Mouse (Mus musculus): Measurements from ENCODE around the gene Hyal1. TPM values are rescaled to one million over a fixed set of nuclear protein-coding genes. Genes with fewer than 3 reads are reported as not detected.
"Not testable (repeated sequence)": the region's sequence is repeated elsewhere in the genome, so short reads cannot be mapped to it uniquely, and the experiment has no call there.

Gene Hyal1
- polyA plus RNA-seq, 1 experiment: 8.3 TPM

DNA sequence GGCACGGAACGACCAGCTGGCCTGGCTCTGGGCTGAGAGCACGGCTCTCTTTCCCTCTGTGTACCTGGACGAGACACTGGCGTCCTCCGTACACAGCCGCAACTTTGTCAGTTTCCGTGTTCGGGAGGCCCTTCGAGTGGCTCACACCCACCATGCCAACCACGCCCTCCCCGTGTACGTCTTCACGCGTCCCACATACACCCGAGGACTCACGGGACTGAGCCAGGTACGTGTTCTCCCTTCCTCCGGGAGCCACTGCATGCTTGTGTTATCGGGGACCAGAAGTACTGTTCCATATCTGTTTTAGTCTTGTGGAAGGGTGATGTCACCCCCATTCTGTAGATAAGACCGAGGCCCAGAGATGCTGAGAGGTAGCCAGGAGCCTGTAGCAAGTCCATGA is 5.9 kb upstream of the Hyal1 start:
- WGBS: 97% methylated on average over 21 of the region's 21 CpGs
- Histone ChIP-seq H3K27ac (ENCODE audit: control insufficient read depth, insufficient read depth, low read length) (no peak overlapping the region), H3K4me3 (ENCODE audit: control insufficient read depth, insufficient read depth, low read length) (no peak overlapping the region), H3K4me1 (replicated peaks; ENCODE audit: control insufficient read depth, insufficient read depth, low read length) (peaks cover 22% of the 10 kb centered on the region), H3K27me3 (ENCODE audit: control insufficient read depth, insufficient read depth, low read length) (no peaks in the 10 kb centered on the region), H3K36me3 (ENCODE audit: control insufficient read depth, insufficient read depth, low read length) (no peaks in the 10 kb centered on the region)
- no peak for DNase-seq
- no peak for TF ChIP-seq CTCF (IDR thresholded peaks at IDR 0.05; ENCODE audit: borderline replicate concordance, control insufficient read depth, extremely low read depth, insufficient read depth, low read length, poor library complexity)
- TF ChIP-seq POLR2A (IDR thresholded peaks at IDR 0.05; ENCODE audit: control insufficient read depth, extremely low read depth, insufficient read depth, low read length, poor library complexity): no peak

DNA sequence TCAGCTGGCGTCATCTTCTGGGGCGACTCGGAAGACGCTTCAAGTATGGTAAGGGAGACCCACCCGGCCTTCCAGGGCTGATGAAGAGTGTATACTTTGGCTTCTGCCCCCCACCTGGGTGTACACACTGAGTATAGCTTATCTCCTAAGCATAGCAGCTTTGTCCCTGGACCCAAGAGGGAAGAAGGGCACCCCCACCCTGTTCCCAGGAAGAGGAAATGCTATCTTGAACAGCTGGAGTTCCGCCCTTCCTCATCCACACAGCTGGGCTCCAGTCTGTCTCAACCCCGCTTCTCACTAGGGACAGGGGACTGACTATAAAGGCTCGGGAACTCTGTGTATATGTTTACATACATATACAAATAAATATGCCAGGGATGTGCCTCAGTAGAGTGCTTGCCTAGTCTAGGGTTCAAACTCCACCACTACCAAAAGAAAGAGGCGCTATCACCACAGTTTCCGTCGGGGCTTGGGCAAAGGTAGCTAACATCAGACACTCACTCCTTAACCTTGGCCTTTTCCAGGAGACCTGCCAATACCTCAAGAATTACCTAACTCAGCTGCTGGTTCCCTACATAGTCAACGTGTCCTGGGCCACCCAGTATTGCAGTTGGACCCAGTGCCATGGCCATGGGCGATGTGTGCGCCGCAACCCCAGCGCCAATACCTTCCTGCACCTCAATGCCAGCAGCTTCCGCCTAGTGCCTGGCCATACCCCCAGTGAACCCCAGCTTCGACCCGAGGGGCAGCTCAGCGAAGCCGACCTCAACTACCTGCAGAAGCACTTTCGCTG is 5.0 kb upstream of the Hyal1 start:
- Histone ChIP-seq H3K4me1 (replicated peaks; ENCODE audit: control insufficient read depth, insufficient read depth, low read length) (peaks cover 22% of the 10 kb centered on the region), H3K27me3 (ENCODE audit: control insufficient read depth, insufficient read depth, low read length) (no peaks in the 10 kb centered on the region), H3K4me3 (ENCODE audit: control insufficient read depth, insufficient read depth, low read length) (no peak overlapping the region), H3K27ac (ENCODE audit: control insufficient read depth, insufficient read depth, low read length) (no peak overlapping the region), H3K36me3 (ENCODE audit: control insufficient read depth, insufficient read depth, low read length) (no peaks in the 10 kb centered on the region)
- DNase-seq: no peak
- 93% methylated on average over 22 of the region's 22 CpGs for WGBS
- TF ChIP-seq CTCF (IDR thresholded peaks at IDR 0.05; ENCODE audit: borderline replicate concordance, control insufficient read depth, extremely low read depth, insufficient read depth, low read length, poor library complexity) (no peak), POLR2A (IDR thresholded peaks at IDR 0.05; ENCODE audit: control insufficient read depth, extremely low read depth, insufficient read depth, low read length, poor library complexity) (no peak)

DNA sequence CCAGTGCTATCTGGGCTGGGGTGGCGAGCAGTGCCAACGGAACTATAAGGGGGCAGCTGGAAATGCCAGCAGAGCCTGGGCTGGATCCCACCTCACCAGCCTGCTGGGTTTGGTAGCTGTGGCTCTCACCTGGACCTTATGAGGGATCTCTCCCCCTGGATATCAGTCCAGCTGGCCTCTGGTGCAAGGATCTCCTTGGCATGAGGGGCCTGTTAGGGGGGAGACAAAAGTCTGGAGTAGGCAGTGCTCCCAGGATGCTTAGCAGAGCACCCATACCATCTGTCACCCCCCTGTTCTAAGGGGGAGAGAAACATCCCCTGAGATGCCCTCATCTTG is 4.4 kb upstream of the Hyal1 start:
- Histone ChIP-seq H3K4me3 (ENCODE audit: control insufficient read depth, insufficient read depth, low read length) (no peak overlapping the region), H3K27me3 (ENCODE audit: control insufficient read depth, insufficient read depth, low read length) (no peaks in the 10 kb centered on the region), H3K36me3 (ENCODE audit: control insufficient read depth, insufficient read depth, low read length) (no peaks in the 10 kb centered on the region), H3K27ac (ENCODE audit: control insufficient read depth, insufficient read depth, low read length) (no peak overlapping the region), H3K4me1 (replicated peaks; ENCODE audit: control insufficient read depth, insufficient read depth, low read length) (peaks cover 22% of the 10 kb centered on the region)
- no peak for DNase-seq
- TF ChIP-seq CTCF (IDR thresholded peaks at IDR 0.05; ENCODE audit: borderline replicate concordance, control insufficient read depth, extremely low read depth, insufficient read depth, low read length, poor library complexity): no peak
- no peak for TF ChIP-seq POLR2A (IDR thresholded peaks at IDR 0.05; ENCODE audit: control insufficient read depth, extremely low read depth, insufficient read depth, low read length, poor library complexity)
- WGBS: 93% methylated on average over 2 of the region's 2 CpGs

DNA sequence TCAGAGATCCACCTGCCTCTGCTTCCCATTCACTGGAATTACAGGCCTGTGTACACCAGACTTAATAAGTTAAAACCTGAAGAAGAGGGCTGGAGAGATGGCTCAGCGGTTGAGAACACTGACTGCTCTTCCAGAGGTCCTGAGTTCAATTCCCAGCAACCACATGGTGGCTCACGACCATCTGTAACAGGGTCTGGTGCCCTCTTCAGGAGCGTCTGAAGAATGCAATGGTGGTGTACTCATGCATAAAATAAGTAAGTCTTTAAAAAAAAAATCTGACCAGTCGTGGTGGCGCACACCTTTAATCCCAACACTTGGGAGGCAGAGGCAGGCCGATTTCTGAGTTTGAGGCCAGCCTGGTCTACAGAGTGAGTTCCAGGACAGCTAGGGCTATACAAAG is 3.0 kb upstream of the Hyal1 start:
- not testable (repeated sequence) for H3K4me3 ChIP-seq (ENCODE audit: control insufficient read depth, insufficient read depth, low read length); H3K27ac ChIP-seq (ENCODE audit: control insufficient read depth, insufficient read depth, low read length); DNase-seq; H3K36me3 ChIP-seq (ENCODE audit: control insufficient read depth, insufficient read depth, low read length); H3K27me3 ChIP-seq (ENCODE audit: control insufficient read depth, insufficient read depth, low read length)
- 94% methylated on average over 6 of the region's 6 CpGs for WGBS
- H3K4me1 ChIP-seq (replicated peaks; ENCODE audit: control insufficient read depth, insufficient read depth, low read length): peaks cover 12% of the 10 kb centered on the region

DNA sequence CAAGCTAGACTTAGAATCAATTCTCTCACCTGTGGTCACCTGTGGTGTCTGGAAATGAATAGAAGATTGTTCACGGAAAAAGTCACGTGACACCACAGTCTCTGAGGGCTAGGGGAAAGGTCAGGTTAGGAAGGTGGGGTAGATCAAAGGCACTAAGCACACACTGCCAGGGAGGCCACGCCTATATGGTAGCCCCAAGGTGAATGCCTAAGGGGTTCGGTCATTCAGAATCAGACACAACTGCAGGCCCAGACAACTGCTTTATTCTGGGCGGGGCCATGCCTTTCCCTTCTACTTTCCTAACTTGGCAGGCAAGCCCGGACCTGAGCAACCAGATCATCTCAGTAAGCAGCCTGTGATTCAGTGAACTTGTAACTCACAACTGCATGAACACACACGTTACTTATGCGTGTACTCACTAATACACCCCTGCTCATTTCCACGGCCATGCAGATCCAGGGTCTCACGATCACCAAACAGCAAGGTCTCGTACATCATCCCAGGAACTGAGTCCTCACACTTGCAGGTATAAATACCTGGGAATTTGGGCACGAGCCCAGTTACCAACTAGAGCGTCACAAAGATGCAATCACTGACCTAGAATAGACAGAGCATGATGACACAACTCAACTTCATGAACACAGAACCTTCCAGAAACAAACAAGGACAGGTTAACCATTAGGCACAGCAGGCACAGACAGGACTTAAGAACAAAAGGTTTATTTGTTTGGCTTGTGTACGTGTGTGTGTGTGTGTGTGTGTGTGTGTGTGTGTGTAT is 959 bp upstream of the Hyal1 start:
- TF ChIP-seq CTCF (IDR thresholded peaks at IDR 0.05; ENCODE audit: borderline replicate concordance, control insufficient read depth, extremely low read depth, insufficient read depth, low read length, poor library complexity) (no peak), POLR2A (IDR thresholded peaks at IDR 0.05; ENCODE audit: control insufficient read depth, extremely low read depth, insufficient read depth, low read length, poor library complexity) (no peak)
- 88% methylated on average over 14 of the region's 14 CpGs for WGBS
- no peak overlapping the region for H3K4me3 ChIP-seq (ENCODE audit: control insufficient read depth, insufficient read depth, low read length)
- no peak overlapping the region for H3K27ac ChIP-seq (ENCODE audit: control insufficient read depth, insufficient read depth, low read length)
- H3K27me3 ChIP-seq (ENCODE audit: control insufficient read depth, insufficient read depth, low read length): no peaks in the 10 kb centered on the region
- DNase-seq: no peak
- H3K4me1 ChIP-seq (replicated peaks; ENCODE audit: control insufficient read depth, insufficient read depth, low read length): peaks cover 4% of the 10 kb centered on the region; the same call in 1 of the 2 replicates
- no peaks in the 10 kb centered on the region for H3K36me3 ChIP-seq (ENCODE audit: control insufficient read depth, insufficient read depth, low read length)

DNA sequence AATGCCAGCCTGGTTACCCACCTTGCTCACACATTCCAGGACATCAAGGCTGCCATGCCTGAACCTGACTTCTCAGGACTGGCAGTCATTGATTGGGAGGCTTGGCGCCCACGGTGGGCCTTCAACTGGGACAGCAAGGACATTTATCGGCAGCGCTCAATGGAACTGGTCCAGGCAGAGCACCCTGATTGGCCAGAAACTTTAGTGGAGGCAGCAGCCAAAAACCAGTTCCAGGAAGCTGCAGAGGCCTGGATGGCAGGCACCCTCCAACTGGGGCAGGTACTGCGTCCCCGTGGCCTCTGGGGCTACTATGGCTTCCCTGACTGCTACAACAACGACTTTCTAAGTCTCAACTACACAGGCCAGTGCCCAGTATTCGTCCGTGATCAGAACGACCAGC is 1.1 kb downstream of the Hyal1 start:
- H3K27ac ChIP-seq (ENCODE audit: control insufficient read depth, insufficient read depth, low read length): no peak overlapping the region
- 96% methylated on average over 10 of the region's 10 CpGs for WGBS
- H3K4me3 ChIP-seq (ENCODE audit: control insufficient read depth, insufficient read depth, low read length): no peak overlapping the region
- H3K4me1 ChIP-seq (replicated peaks; ENCODE audit: control insufficient read depth, insufficient read depth, low read length): peaks cover 10% of the 10 kb centered on the region
- no peaks in the 10 kb centered on the region for H3K36me3 ChIP-seq (ENCODE audit: control insufficient read depth, insufficient read depth, low read length)
- H3K27me3 ChIP-seq (ENCODE audit: control insufficient read depth, insufficient read depth, low read length): no peaks in the 10 kb centered on the region
- no peak for DNase-seq
- no peak for TF ChIP-seq CTCF (IDR thresholded peaks at IDR 0.05; ENCODE audit: borderline replicate concordance, control insufficient read depth, extremely low read depth, insufficient read depth, low read length, poor library complexity)
- no peak for TF ChIP-seq POLR2A (IDR thresholded peaks at IDR 0.05; ENCODE audit: control insufficient read depth, extremely low read depth, insufficient read depth, low read length, poor library complexity)

Measured in thymus, adult 2 months (tissue).